Mouse (Mus musculus) bone marrow, adult 2 months (tissue): ENCODE data around the gene Tuba1c. TPM values are rescaled to one million over a fixed set of nuclear protein-coding genes. Genes with fewer than 3 reads are reported as not detected.

Source experiments
- H3K27ac ChIP-seq: fragments of 200-500 bp; 2 replicates; pipeline ENCODE4 v1.5.1; 2012; ENCODE audit warnings: low read depth, mild to moderate bottlenecking, control low read depth, inconsistent platforms, low read length; ENCODE audit not compliant: control insufficient read depth, poor library complexity, insufficient read depth
- H3K4me1 ChIP-seq: fragments of 200-500 bp; 2 replicates; pipeline ENCODE4 v1.6.1; 2011; ENCODE audit warnings: low read length; ENCODE audit not compliant: control insufficient read depth, insufficient read depth
- H3K4me3 ChIP-seq: fragments of 200-500 bp; replicated peaks from 2 replicates; pipeline ENCODE3; 2011; ENCODE audit warnings: mild to moderate bottlenecking, low read depth, low read length, control low read depth; ENCODE audit not compliant: control insufficient read depth
- CTCF ChIP-seq: fragments of 200-500 bp; IDR thresholded peaks from 2 replicates; pipeline ENCODE4 v1.5.1; 2011; ENCODE audit warnings: low read length, control low read depth; ENCODE audit not compliant: control insufficient read depth, insufficient read depth
- POLR2A ChIP-seq: fragments of 200-500 bp; IDR thresholded peaks from 2 replicates; pipeline ENCODE4 v1.6.1; 2011; ENCODE audit warnings: low read depth, mild to moderate bottlenecking, control low read depth, low read length, borderline replicate concordance; ENCODE audit not compliant: control insufficient read depth
- WGBS: fragments of 180-500 bp; shearing (Covaris S2); methylation state at CpG from one replicate; pipeline ENCODE4 v1.1.7; 2018; 5-methylcytosine and 5-hydroxymethylcytosine counted together
- polyA plus RNA-seq: library from polyadenylated mRNA; stranded (reverse); fragments of >200 nt; gene quantifications from 2 replicates; pipeline ENCODE4 v1.2.4, GENCODE M21; 2011; ENCODE audit warnings: low replicate concordance; ENCODE audit not compliant: missing spikeins, insufficient read depth, insufficient read length

Tuba1c gene
- polyA plus RNA-seq, 1 experiment = 176 TPM

GRCm38 (mm10) chr15:99032041-99032725 is 2.5 kb downstream of the Tuba1c start:
- WGBS = 45% methylated on average over 9 of the region's 9 CpGs
- TF ChIP-seq CTCF = no peak
- no peak for TF ChIP-seq POLR2A
- Histone ChIP-seq H3K27ac (peak overlapping the region; percentile 35), H3K4me3 (peak overlapping the region; percentile 64), H3K4me1 (no peaks in the 10 kb centered on the region; the same call in none of the 2 replicates)

GRCm38 (mm10) chr15:99032726-99033250 is 3.1 kb downstream of the Tuba1c start:
- TF ChIP-seq POLR2A (no peak), CTCF (no peak)
- Histone ChIP-seq H3K4me1 (no peaks in the 10 kb centered on the region; the same call in none of the 2 replicates), H3K4me3 (peak overlapping the region; percentile 64), H3K27ac (peak overlapping the region; percentile 35)
- WGBS = 35% methylated on average over 7 of the region's 7 CpGs

DNA sequence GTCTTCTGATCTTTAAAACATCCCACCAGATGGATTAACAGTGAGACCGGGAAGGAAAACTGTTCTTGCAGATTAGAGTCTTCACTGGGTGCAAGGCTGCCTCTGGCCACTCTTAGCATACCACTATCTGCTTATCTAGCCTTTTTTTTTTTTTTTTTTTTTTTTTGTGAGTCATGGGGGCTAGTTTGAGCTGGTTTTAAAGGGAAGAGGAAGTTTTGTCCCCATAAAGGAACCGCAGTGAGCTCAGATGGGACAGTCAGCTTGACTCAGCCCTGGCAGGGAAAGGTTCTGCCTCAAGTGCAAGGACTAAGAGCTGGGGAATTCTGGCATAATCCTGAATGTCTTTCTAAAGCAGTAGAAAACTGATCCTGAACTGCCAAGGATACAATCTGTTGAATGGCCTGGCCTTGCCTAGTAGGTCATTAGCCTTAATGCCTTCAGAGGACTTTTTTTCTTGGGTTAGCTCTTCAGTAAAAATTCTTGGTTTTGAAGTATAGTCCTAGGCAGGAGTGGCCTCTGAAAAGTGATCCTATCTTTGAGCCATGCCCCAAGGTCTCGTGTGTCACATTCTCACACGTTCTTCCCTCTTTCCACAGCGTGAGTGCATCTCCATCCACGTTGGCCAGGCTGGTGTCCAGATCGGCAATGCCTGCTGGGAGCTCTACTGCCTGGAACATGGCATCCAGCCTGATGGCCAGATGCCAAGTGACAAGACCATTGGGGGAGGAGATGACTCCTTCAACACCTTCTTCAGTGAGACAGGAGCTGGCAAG is 4.0 kb downstream of the Tuba1c start:
- WGBS = 53% methylated on average over 7 of the region's 7 CpGs
- TF ChIP-seq POLR2A (no peak), CTCF (no peak)
- Histone ChIP-seq H3K4me3 (no peak overlapping the region), H3K4me1 (no peaks in the 10 kb centered on the region; the same call in none of the 2 replicates), H3K27ac (no peak overlapping the region; the same call in 1 of the 2 replicates)

DNA sequence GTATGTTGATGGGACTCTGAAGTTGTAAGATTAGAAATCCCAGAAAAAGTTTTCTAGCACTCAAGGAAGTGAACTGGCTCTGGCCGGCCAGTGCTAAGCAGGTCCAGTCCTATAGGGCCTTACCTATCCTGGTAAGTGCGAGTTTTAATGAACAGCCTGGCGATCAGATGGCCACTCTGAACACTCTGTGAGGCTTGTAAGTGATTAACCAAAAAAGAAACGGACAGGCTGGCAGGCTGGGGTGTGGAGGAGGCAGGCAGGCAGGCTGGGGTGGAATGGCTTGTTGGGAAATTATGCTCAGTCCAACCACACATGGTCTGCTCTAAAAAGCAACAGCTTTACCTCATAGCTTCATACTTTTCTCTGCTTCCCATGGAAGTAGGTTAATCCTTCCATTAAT is 5.7 kb downstream of the Tuba1c start:
- no peaks in the 10 kb centered on the region; the same call in none of the 2 replicates for H3K4me1 ChIP-seq
- H3K4me3 ChIP-seq = no peak overlapping the region
- 94% methylated on average over 4 of the region's 4 CpGs for WGBS
- no peak overlapping the region for H3K27ac ChIP-seq
- no peak for TF ChIP-seq POLR2A
- no peak for TF ChIP-seq CTCF

GRCm38 (mm10) chr15:99036249-99036905 is 6.7 kb downstream of the Tuba1c start:
- Histone ChIP-seq H3K27ac (no peak overlapping the region), H3K4me1 (no peaks in the 10 kb centered on the region; the same call in none of the 2 replicates), H3K4me3 (no peak overlapping the region)
- TF ChIP-seq CTCF (no peak), POLR2A (no peak)
- WGBS = 94% methylated on average over 8 of the region's 8 CpGs

DNA sequence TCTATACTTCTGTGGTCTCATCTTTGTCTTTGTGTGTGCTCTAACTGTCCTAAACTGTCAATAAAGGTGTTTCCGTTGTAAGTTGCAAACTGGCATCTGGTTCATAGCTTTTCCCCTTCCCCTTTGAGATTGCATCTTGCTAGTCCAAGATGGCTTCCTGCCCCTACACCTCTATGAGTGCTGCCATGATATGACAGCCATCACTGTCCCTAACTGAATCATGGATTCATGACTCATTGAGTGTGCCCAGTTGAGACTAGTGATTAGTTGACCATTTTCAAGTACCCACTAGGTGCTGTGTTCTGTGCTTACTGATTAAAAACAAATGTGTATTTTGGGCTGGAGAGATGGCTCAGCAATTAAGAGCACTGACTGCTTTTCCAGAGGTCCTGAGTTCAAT is 8.3 kb downstream of the Tuba1c start:
- TF ChIP-seq CTCF (no peak), POLR2A (no peak)
- Histone ChIP-seq H3K4me1 (no peaks in the 10 kb centered on the region; the same call in none of the 2 replicates), H3K4me3 (no peak overlapping the region), H3K27ac (no peak overlapping the region)
- 78% methylated on average over 1 of the region's 1 CpGs for WGBS

- no peak overlapping the region for H3K4me3 ChIP-seq
- no peak for TF ChIP-seq CTCF
- no peak for TF ChIP-seq POLR2A
- 91% methylated on average over 5 of the region's 5 CpGs for WGBS
- no peaks in the 10 kb centered on the region; the same call in none of the 2 replicates for H3K4me1 ChIP-seq
- H3K27ac ChIP-seq = no peak overlapping the region
Observed at GRCm38 (mm10) chr15:99038797-99039196, 9.1 kb downstream of the Tuba1c start.
